Mouse (Mus musculus) CH12.LX (cell line): Measurements from ENCODE around the gene Rec114. TPM values are rescaled to one million over a fixed set of nuclear protein-coding genes. Genes with fewer than 3 reads are reported as not detected.

Experiments
- DNase-seq: peaks from one replicate; pipeline ENCODE4 v3.0.0-alpha.2; 2013; ENCODE audit errors: extremely low read depth
- H3K27ac ChIP-seq: 2 replicates; pipeline ENCODE4 v1.5.1; 2012; ENCODE audit warnings: low read depth, mild to moderate bottlenecking, control low read depth, moderate library complexity; ENCODE audit not compliant: insufficient read depth
- H3K27me3 ChIP-seq: replicated peaks from 2 replicates; pipeline ENCODE3; 2012; ENCODE audit warnings: inconsistent platforms
- H3K36me3 ChIP-seq, 2 experiments: replicated peaks in 1 of 2; 2 replicates each; pipeline versions ENCODE3 to v1.6.1; 2012; ENCODE audit warnings: inconsistent platforms in 1 of 2, low read length in 1 of 2, mild to moderate bottlenecking in 1 of 2, mixed read lengths in 1 of 2, moderate library complexity in 1 of 2; ENCODE audit not compliant: control insufficient read depth in 1 of 2, insufficient read depth in 1 of 2
- H3K4me1 ChIP-seq, 2 experiments: 2 replicates each; pipeline ENCODE4 v1.6.1; 2012; ENCODE audit warnings: inconsistent platforms in 1 of 2, moderate library complexity in 1 of 2; ENCODE audit not compliant: insufficient read depth in 2 of 2, control insufficient read depth in 1 of 2
- H3K4me2 ChIP-seq: 2 replicates; pipeline ENCODE4 v1.6.1; 2012; ENCODE audit warnings: low read depth, mild to moderate bottlenecking, control low read depth; ENCODE audit not compliant: poor library complexity, insufficient read depth, severe bottlenecking
- H3K4me3 ChIP-seq, 3 experiments: fragments of 150-350 bp in 1 of 3; sonication (generic) in 1 of 3; replicated peaks in 1 of 3; 2 replicates each; pipeline versions ENCODE3 to v1.5.1; 2011 to 2012; ENCODE audit warnings: low read depth in 2 of 3, low read length in 2 of 3, mild to moderate bottlenecking in 2 of 3, moderate library complexity in 2 of 3, control low read depth in 1 of 3, improper control_type of control experiment in 1 of 3, inconsistent platforms in 1 of 3, mixed read lengths in 1 of 3; ENCODE audit not compliant: poor library complexity in 1 of 3
- H3K79me2 ChIP-seq: replicated peaks from 2 replicates; pipeline ENCODE4 v1.6.1; 2012; ENCODE audit warnings: mild to moderate bottlenecking, moderate library complexity; ENCODE audit not compliant: control insufficient read depth, poor library complexity, insufficient read depth, severe bottlenecking; ENCODE audit errors: extremely low read depth
- H3K9ac ChIP-seq: 2 replicates; pipeline ENCODE4 v1.6.1; 2012; ENCODE audit warnings: low read depth, mild to moderate bottlenecking, control low read depth, moderate library complexity; ENCODE audit not compliant: insufficient read depth
- H3K9me3 ChIP-seq: replicated peaks from 2 replicates; pipeline ENCODE3; 2012; ENCODE audit warnings: low read length, inconsistent platforms, mixed read lengths
- BHLHE40 ChIP-seq: IDR thresholded peaks from 2 replicates; pipeline ENCODE4 v1.6.1; 2011; ENCODE audit warnings: mild to moderate bottlenecking, low read depth, low read length, improper control_type of control experiment
- CHD1 ChIP-seq: IDR thresholded peaks from 2 replicates; pipeline ENCODE4 v1.6.1; 2012; ENCODE audit warnings: low read depth, low read length, improper control_type of control experiment, inconsistent platforms
- CTCF ChIP-seq, 2 experiments: IDR thresholded peaks in 1 of 2; conservative IDR thresholded peaks in 1 of 2; 2 replicates each; pipeline ENCODE4 v1.5.1; 2011 to 2012; ENCODE audit warnings: low read depth in 2 of 2, low read length in 2 of 2, improper control_type of control experiment in 1 of 2, inconsistent platforms in 1 of 2, mild to moderate bottlenecking in 1 of 2, moderate library complexity in 1 of 2
- ELF1 ChIP-seq: IDR thresholded peaks from 2 replicates; pipeline ENCODE4 v1.6.1; 2014; ENCODE audit warnings: low read depth, mild to moderate bottlenecking, inconsistent platforms, low read length, improper control_type of control experiment
- EP300 ChIP-seq: IDR thresholded peaks from 2 replicates; pipeline ENCODE4 v1.6.1; 2011; ENCODE audit warnings: low read length, improper control_type of control experiment
- ETS1 ChIP-seq: conservative IDR thresholded peaks from 2 replicates; pipeline ENCODE4 v1.6.1; 2012; ENCODE audit warnings: low read depth, mild to moderate bottlenecking, inconsistent platforms, low read length, improper control_type of control experiment, moderate library complexity
- GABPA ChIP-seq: IDR thresholded peaks from 2 replicates; pipeline ENCODE4 v1.6.1; 2012; ENCODE audit warnings: low read depth, low read length, improper control_type of control experiment, inconsistent platforms; ENCODE audit not compliant: insufficient replicate concordance
- HCFC1 ChIP-seq: IDR thresholded peaks from 2 replicates; pipeline ENCODE4 v1.6.1; 2012; ENCODE audit warnings: low read depth, mild to moderate bottlenecking, inconsistent platforms, low read length, improper control_type of control experiment
- IRF4 ChIP-seq: IDR thresholded peaks from 2 replicates; pipeline ENCODE4 v1.6.1; 2014; ENCODE audit warnings: low read depth, mild to moderate bottlenecking, inconsistent platforms, low read length, improper control_type of control experiment
- MAFK ChIP-seq: IDR thresholded peaks from 2 replicates; pipeline ENCODE4 v1.6.1; 2011; ENCODE audit warnings: low read length, improper control_type of control experiment; ENCODE audit not compliant: insufficient replicate concordance
- MAZ ChIP-seq: IDR thresholded peaks from 2 replicates; pipeline ENCODE4 v1.6.1; 2012; ENCODE audit warnings: low read depth, mild to moderate bottlenecking, inconsistent platforms, low read length, improper control_type of control experiment, moderate library complexity
- MEF2A ChIP-seq: IDR thresholded peaks from 2 replicates; pipeline ENCODE4 v1.6.1; 2014; ENCODE audit warnings: low read depth, mild to moderate bottlenecking, inconsistent platforms, low read length, improper control_type of control experiment, borderline replicate concordance
- MXI1 ChIP-seq: IDR thresholded peaks from 2 replicates; pipeline ENCODE4 v1.6.1; 2011; ENCODE audit warnings: mild to moderate bottlenecking, low read depth, low read length, improper control_type of control experiment
- NELFE ChIP-seq: IDR thresholded peaks from 2 replicates; pipeline ENCODE4 v1.6.1; 2011; ENCODE audit warnings: low read depth, low read length, improper control_type of control experiment
- RAD21 ChIP-seq: IDR thresholded peaks from 2 replicates; pipeline ENCODE4 v1.6.1; 2011; ENCODE audit warnings: low read depth, mild to moderate bottlenecking, low read length, improper control_type of control experiment, moderate library complexity
- RCOR1 ChIP-seq: conservative IDR thresholded peaks from 2 replicates; pipeline ENCODE4 v1.6.1; 2012; ENCODE audit warnings: low read depth, mild to moderate bottlenecking, inconsistent platforms, low read length, improper control_type of control experiment
- TCF12 ChIP-seq: IDR thresholded peaks from 2 replicates; pipeline ENCODE4 v1.6.1; 2014; ENCODE audit warnings: low read depth, mild to moderate bottlenecking, inconsistent platforms, low read length, improper control_type of control experiment
- USF2 ChIP-seq: conservative IDR thresholded peaks from 2 replicates; pipeline ENCODE4 v1.6.1; 2011; ENCODE audit warnings: low read depth, low read length, improper control_type of control experiment
- ZC3H11A ChIP-seq: IDR thresholded peaks from 2 replicates; pipeline ENCODE4 v1.6.1; 2012; ENCODE audit warnings: low read depth, mild to moderate bottlenecking, inconsistent platforms, low read length, improper control_type of control experiment
- ZMIZ1 ChIP-seq: IDR thresholded peaks from 2 replicates; pipeline ENCODE4 v1.6.1; 2012; ENCODE audit warnings: low read depth, mild to moderate bottlenecking, inconsistent platforms, low read length, improper control_type of control experiment
- dilution Hi-C: fragments of 300-500 bp; cut with MboI; formaldehyde crosslinking; loops from 2 replicates; pipeline ENCODE4 v1.14.3; 2020; ENCODE audit warnings: low sequenced_read_pairs; ENCODE audit not compliant: extremely low pct_unique_long_range_greater_than_20kb, extremely low pct_ligation_motif_present
- in situ Hi-C: fragments of 300-500 bp; cut with MboI; formaldehyde crosslinking; loops from 3 replicates; pipeline ENCODE4 v1.14.3; 2019; ENCODE audit warnings: low sequenced_read_pairs, low pct_ligation_motif_present, low pct_unique_long_range_greater_than_20kb, mixed read lengths
- polyA plus RNA-seq: library from polyadenylated mRNA; unstranded; fragments of >175 nt; gene quantifications from 2 replicates; pipeline ENCODE4 v1.2.1, GENCODE M21; 2012; ENCODE audit warnings: low read depth; ENCODE audit not compliant: insufficient read length
- total RNA-seq, 2 experiments: library from RNA; depleted of rRNA; stranded (reverse); fragments of 300-350 nt in 1 of 2; fragments of >200 nt in 1 of 2; gene quantifications; 2 replicates each; pipeline ENCODE4 v1.2.3; 2012 to 2014

Gene Rec114
- total and polyA plus RNA-seq, 3 experiments, result 0.69 TPM; not detected in 2

- in situ Hi-C loops, result no loop called here
Observed at GRCm38 (mm10) chr9:58753606-58754005, 9.8 kb upstream of the Rec114 start.

GRCm38 (mm10) chr9:58748142-58748541, 4.4 kb upstream of the Rec114 start:
- Histone ChIP-seq H3K79me2 (no peaks in the 10 kb centered on the region), H3K36me3 (no peaks in the 10 kb centered on the region), H3K27ac (no peak overlapping the region), H3K4me3 (no peak overlapping the region), H3K27me3 (no peaks in the 10 kb centered on the region), H3K4me2 (no peak overlapping the region; the same call in 1 of the 2 replicates), H3K4me1 (peaks cover 4 to 38% of the 10 kb centered on the region in 2 experiments; a peak in 3 of 4 replicates), H3K9me3 (peaks cover 4% of the 10 kb centered on the region), H3K9ac (no peak overlapping the region)
- DNase-seq, result peak; percentile 85
- TF ChIP-seq EP300 (no peak; the same call in 1 of the 2 replicates), HCFC1 (no peak), NELFE (no peak), USF2 (no peak), ZC3H11A (no peak), MAFK (peak; percentile 63; the same call in 1 of the 2 replicates), CTCF (conservative IDR thresholded peaks at IDR 0.05 in 1 of 2, IDR thresholded peaks at IDR 0.05 in 1 of 2; ENCODE audit: low read depth in 2 of 2, low read length in 2 of 2) (0 out of 4 replicates have a peak, but pooled peaks of 1 of the 2 experiments have one; percentile 7), MEF2A (no peak)
- dilution Hi-C loops (no loop called here), in situ Hi-C loops (no loop called here)

More at GRCm38 (mm10) chr9:58753606-58754005, 9.8 kb upstream of the Rec114 start:
- H3K9me3 ChIP-seq, result peaks cover 7% of the 10 kb centered on the region
- no peaks in the 10 kb centered on the region for H3K79me2 ChIP-seq
- H3K4me2 ChIP-seq, result no peak overlapping the region
- peaks cover 0 to 9% of the 10 kb centered on the region in 2 experiments; a peak in 2 of 4 replicates for H3K4me1 ChIP-seq
- dilution Hi-C loops, result no loop called here
- H3K27me3 ChIP-seq, result no peaks in the 10 kb centered on the region
- no peaks in the 10 kb centered on the region for H3K36me3 ChIP-seq
- H3K4me3 ChIP-seq, result no peak overlapping the region
- H3K9ac ChIP-seq, result no peak overlapping the region
- no peak for DNase-seq
- no peak for TF ChIP-seq MAFK
- TF ChIP-seq GABPA, result no peak
- TF ChIP-seq MAZ, result no peak
- no peak for TF ChIP-seq CTCF (conservative IDR thresholded peaks at IDR 0.05 in 1 of 2, IDR thresholded peaks at IDR 0.05 in 1 of 2; ENCODE audit: low read depth in 2 of 2, low read length in 2 of 2)
- TF ChIP-seq CHD1, result no peak
- TF ChIP-seq RCOR1, result no peak
- no peak for TF ChIP-seq NELFE
- no peak for TF ChIP-seq MEF2A
- TF ChIP-seq USF2, result no peak
- no peak for TF ChIP-seq ZMIZ1
- no peak overlapping the region for H3K27ac ChIP-seq

- Histone ChIP-seq H3K9ac (no peak overlapping the region), H3K27ac (no peak overlapping the region), H3K4me3 (no peak overlapping the region)
- in situ Hi-C loops, result no loop called here
- TF ChIP-seq ZC3H11A (no peak), MEF2A (no peak), ETS1 (no peak), MAZ (no peak), TCF12 (no peak; the same call in 1 of the 2 replicates), EP300 (no peak), IRF4 (no peak), ELF1 (no peak), RAD21 (no peak), MXI1 (no peak), BHLHE40 (no peak), HCFC1 (no peak), CTCF (conservative IDR thresholded peaks at IDR 0.05 in 1 of 2, IDR thresholded peaks at IDR 0.05 in 1 of 2; ENCODE audit: low read depth in 2 of 2, low read length in 2 of 2) (no peak)
- TF ChIP-seq, all 38 proteins: peak for 0
- H3K9me3 ChIP-seq, result peaks cover 4% of the 10 kb centered on the region
- no peaks in the 10 kb centered on the region for H3K79me2 ChIP-seq
- no peak overlapping the region for H3K4me2 ChIP-seq
- H3K4me1 ChIP-seq, result peaks cover 4 to 38% of the 10 kb centered on the region in 2 experiments; a peak in 3 of 4 replicates
- dilution Hi-C loops, result no loop called here
- H3K27me3 ChIP-seq, result no peaks in the 10 kb centered on the region
- no peaks in the 10 kb centered on the region for H3K36me3 ChIP-seq
- DNase-seq, result peak; percentile 79
Observed at GRCm38 (mm10) chr9:58747328-58747755, 3.6 kb upstream of the Rec114 start.
